Mouse (Mus musculus) embryonic fibroblast, embryonic 13.5 days (primary cell): ENCODE measurements around the gene Psmb3. TPM values are rescaled to one million over a fixed set of nuclear protein-coding genes. Genes with fewer than 3 reads are reported as not detected.
"Not testable (repeated sequence)": the region's sequence is repeated elsewhere in the genome, so short reads cannot be mapped to it uniquely, and the experiment has no call there.

Source experiments
- H3K27ac ChIP-seq: 2 replicates; pipeline ENCODE4 v1.5.1; 2012; ENCODE audit warnings: low read length, control low read depth, inconsistent platforms; ENCODE audit not compliant: insufficient read depth
- H3K4me1 ChIP-seq: 2 replicates; pipeline ENCODE4 v1.6.1; 2011; ENCODE audit warnings: low read length; ENCODE audit not compliant: control insufficient read depth, insufficient read depth
- H3K4me3 ChIP-seq: 2 replicates; pipeline ENCODE4 v1.5.1; 2011; ENCODE audit warnings: mild to moderate bottlenecking, control low read depth, low read length; ENCODE audit not compliant: insufficient read depth
- CTCF ChIP-seq: IDR thresholded peaks from 2 replicates; pipeline ENCODE4 v1.5.1; 2011; ENCODE audit warnings: mild to moderate bottlenecking, control low read depth, low read length, moderate library complexity, borderline replicate concordance; ENCODE audit not compliant: insufficient read depth
- POLR2A ChIP-seq: IDR thresholded peaks from 2 replicates; pipeline ENCODE4 v1.6.1; 2011; ENCODE audit warnings: low read depth, mild to moderate bottlenecking, control low read depth, low read length, moderate library complexity
- polyA plus RNA-seq: library from polyadenylated mRNA; stranded (reverse); fragments of >200 nt; gene quantifications from 2 replicates; pipeline ENCODE4 v1.2.4, GENCODE M21; 2011; ENCODE audit warnings: low read depth; ENCODE audit not compliant: missing spikeins, insufficient read length

Psmb3 gene
- polyA plus RNA-seq, 1 experiment = 229 TPM

DNA sequence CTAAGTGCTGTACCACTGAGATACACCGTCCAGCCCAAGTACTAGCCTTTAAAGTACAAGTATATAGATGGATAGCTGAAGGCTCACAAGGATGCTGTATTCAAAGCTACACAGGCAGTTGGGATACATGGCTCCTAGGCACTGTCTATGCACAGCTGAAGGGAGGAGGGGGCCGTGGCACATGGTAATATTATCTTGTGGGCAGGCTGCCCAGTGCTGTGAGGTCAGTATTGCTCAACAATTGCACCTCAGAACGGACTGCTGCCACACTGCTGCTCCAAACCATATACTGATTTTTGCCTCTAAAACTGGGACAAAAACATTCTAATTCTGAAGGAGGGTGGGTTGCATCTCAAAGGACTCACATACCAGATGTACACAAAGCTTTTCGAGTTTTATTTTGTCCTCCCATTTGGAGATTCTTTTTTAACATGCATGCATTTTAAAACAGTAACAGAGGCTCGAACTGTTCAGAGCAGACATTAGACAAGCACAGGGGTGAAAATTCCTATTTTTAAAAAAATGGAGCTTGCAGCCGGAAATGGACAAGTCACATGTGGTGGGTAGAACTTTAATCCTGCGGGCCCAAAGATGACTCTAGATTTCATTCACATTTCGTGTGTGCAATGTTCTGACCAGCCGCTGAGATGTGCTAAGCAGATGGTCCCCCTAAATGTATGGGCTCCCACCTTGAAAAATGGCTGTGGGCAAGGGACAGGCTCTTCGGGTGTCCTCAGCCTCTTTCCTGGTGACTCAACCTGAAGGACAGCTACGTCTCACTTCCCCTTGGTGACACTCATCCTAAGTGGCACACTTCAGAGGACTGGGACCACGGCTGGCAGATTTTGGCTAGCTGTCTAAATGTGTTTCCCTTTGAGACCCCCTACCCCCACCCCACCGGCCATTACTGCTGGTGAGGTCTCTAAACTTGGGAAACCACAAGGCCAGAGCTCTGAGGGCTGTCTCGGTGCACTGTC is 11.9 kb downstream of the Psmb3 start:
- no peaks in the 10 kb centered on the region for H3K4me1 ChIP-seq
- TF ChIP-seq POLR2A (no peak), CTCF (no peak)
- 0 out of 2 replicates have a peak overlapping the region, but pooled peaks have one; percentile 27 for H3K27ac ChIP-seq
- H3K4me3 ChIP-seq = no peak overlapping the region

DNA sequence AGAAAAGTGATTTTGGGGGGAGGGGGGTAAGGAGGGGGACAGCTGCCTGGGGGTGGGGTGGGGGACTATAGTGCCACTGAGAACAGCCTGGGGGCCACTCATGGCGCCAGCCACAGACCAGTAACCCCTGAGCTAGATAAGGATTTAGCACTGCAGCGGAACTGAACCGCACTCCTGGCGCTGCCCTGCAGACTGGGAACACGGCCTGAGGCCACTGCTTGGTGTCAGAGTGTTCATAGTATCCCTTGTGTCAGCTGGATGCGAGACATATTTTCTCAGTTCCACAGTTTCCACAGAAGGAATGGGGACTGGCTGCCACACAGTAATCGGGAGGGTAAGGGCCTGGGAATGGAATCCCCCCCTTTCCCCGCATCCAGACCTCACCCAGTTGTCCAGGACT is 12.8 kb downstream of the Psmb3 start:
- Histone ChIP-seq H3K4me3 (no peak overlapping the region), H3K4me1 (no peaks in the 10 kb centered on the region), H3K27ac (no peak overlapping the region)
- TF ChIP-seq CTCF = no peak
- no peak for TF ChIP-seq POLR2A

DNA sequence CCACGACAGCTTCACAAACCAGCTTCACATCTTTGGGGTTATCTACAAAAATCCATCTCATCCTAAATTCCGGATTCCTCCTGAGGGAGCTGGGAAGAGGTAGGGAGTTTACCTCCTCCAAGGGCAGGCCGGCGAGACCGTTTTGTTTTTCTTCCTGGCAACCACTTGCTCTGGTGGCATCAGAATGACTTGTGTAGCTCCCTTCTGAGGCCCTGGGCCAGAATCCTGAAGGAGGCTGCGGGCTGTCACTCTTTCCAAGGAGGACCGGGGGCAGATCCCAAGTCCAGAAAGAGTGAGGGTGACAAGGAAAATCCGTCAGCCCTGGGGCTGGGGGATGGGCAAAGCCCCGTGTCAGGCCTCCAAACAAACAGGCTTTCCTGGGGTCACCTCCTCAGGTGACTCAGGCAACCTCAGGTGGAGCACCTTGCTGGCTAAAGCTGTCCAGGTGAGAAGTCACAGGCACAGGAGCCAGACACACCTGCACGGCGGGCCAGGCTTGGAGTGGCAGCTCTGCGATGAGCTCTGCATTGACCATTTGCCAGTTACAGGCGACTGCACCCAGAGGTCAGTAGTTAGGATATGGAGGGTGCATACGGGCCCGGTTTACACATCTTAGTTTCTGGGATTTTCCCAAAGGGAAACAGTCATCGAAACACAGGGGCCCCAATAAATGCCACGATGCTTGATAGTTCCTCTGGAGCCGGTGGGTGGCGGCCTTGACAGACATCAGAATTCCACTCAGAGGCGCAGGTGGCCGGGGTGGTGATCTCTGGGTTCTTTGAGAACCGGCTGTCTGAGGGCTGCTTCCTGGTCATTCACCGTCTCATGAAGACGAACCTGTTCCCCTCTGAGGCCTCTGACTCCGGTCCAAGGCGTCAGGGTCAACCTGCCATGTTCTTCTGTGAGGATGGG is 14.4 kb downstream of the Psmb3 start:
- TF ChIP-seq CTCF = no peak
- TF ChIP-seq POLR2A = no peak
- H3K4me1 ChIP-seq = no peaks in the 10 kb centered on the region
- no peak overlapping the region for H3K27ac ChIP-seq

DNA sequence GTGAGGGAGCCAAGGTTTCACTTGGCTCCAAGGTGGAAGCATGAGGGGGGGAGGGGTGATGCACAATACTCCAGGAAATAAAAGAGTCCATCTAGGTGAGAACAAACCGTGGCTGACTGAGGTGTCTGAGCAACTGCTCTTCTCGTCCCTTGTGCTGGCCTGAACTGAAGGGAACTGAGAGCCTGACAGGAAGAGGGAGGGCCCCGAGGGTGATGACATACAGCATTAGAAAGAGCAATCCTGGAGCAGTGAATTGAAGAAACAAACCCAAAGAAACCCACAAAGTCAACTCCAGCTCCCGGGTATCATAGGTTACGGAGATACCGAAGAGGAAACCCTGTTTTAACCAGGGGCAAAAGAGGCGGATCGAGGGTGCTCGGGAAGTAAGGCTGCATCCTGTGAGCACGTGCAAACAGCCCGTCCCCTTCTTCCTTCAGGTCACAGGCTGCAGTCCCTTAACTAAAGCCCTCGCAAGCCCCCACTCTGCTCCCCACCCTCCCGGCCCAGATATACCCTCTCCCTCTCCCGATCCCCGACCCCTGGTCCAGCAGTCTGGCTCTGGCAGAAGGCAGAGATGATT is 15.2 kb downstream of the Psmb3 start:
- Histone ChIP-seq H3K4me3 (no peak overlapping the region), H3K4me1 (no peaks in the 10 kb centered on the region), H3K27ac (no peak overlapping the region)
- TF ChIP-seq CTCF (no peak), POLR2A (no peak)

More for the DNA sequence above, 14.4 kb downstream of the Psmb3 start:
- H3K4me3 ChIP-seq = no peak overlapping the region

DNA sequence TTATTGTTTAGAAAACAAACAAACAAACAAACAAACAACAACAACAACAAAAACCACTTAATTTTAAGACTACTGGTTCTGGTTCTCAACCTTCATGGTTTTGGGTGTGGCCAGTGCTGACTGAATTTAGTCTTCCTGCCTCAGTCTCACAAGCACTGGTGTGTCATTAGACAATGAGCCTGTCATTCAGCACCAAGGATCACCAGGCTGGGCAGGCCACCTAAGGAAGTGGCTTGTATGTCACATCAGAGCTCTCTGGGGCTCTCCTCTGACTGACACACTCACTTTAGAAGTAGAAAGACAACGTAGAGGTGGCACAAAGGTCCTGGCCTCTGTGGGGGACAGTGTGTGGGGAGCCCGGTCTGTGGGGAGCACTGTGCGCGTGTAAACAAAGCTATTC is 15.8 kb downstream of the Psmb3 start:
- H3K4me1 ChIP-seq = no peaks in the 10 kb centered on the region
- H3K27ac ChIP-seq = no peak overlapping the region
- TF ChIP-seq CTCF = no peak
- no peak for TF ChIP-seq POLR2A
- H3K4me3 ChIP-seq = no peak overlapping the region

DNA sequence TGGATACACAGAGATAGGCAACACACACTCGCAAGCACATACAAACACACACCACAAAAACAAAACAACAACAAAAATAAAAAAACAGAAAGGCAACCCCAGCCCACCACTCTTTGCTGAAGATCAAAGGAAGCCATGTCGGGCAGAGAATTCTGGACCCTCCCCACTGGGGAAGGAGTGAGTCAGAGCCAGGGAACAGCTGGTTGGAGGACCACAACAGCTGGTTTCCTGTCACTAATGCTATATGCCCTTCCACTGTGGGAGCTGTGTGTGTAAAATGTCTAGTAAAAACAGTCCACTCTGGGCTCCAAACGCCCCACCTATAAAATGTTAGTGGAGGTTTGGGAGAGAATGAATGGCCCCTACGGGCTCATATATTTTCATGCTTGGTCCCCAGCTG is 18.1 kb downstream of the Psmb3 start:
- H3K4me3 ChIP-seq = no peak overlapping the region
- no peak overlapping the region for H3K27ac ChIP-seq
- H3K4me1 ChIP-seq = no peaks in the 10 kb centered on the region
- TF ChIP-seq CTCF = no peak
- TF ChIP-seq POLR2A = no peak

DNA sequence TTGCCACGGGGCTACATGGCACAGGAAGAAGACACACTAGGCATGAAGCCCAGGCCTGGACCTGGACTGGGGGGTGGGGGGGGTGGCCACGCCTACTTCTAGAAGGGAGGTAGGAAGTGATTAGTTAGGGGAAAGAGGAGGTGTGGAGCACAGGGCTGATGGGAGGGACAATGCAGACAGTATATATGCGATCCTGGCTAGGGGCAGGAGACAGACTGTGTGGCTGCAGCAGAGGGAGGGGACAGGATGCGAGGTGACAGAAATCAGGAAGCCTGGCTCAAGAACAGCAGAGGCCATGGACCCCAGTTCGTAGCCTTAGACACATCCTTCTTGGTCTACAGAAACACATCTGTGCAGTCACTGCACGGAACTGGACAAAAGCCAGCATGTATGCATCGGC is 20.5 kb downstream of the Psmb3 start:
- H3K27ac ChIP-seq = no peak overlapping the region
- H3K4me3 ChIP-seq = no peak overlapping the region
- TF ChIP-seq POLR2A (no peak), CTCF (no peak)
- H3K4me1 ChIP-seq = no peaks in the 10 kb centered on the region; the same call in 1 of the 2 replicates

DNA sequence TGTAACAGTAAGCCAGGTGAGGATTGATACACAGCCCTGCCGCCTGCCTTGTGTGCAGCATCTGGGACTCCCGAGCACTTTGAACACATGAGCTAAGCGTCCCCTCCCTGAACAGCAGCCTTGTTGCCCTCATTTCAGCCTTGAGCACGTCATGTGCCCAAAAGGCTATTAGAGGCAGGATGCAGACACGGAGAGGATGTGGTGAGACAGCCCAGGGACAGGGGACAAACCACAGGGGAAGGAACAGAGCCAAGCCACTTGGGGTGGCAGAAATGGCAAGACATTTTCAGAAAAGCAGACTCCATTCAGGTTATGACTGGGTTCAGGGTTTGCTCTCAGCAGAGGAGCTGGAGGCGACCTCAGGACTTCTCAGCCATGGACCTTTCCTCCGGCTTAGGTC is 25.1 kb downstream of the Psmb3 start:
- TF ChIP-seq CTCF (no peak), POLR2A (no peak)
- Histone ChIP-seq H3K4me1 (no peaks in the 10 kb centered on the region; the same call in 1 of the 2 replicates), H3K27ac (no peak overlapping the region), H3K4me3 (no peak overlapping the region)

DNA sequence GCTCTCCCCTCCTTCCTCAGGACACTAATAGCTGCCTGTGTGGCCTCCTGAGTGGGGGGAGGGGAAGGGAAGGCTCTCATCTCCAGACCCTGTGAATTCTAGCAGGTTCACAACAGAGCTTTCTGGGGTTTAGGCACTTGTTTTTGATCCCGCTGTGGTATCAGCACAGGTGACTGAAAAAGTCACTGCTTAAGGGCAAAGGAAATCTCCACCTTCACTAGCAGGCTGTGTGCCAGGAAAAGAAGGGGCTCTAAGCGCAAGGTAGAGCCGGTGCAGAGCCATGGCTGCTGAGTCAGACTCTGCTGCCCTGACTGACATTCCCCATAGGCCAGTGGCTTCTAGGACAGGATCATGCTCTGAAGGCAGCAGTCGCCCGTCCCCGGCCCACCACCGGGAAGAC is 25.5 kb downstream of the Psmb3 start:
- Histone ChIP-seq H3K4me1 (peaks cover 1% of the 10 kb centered on the region; the same call in 1 of the 2 replicates), H3K4me3 (no peak overlapping the region), H3K27ac (no peak overlapping the region)
- TF ChIP-seq POLR2A = no peak
- TF ChIP-seq CTCF = no peak

DNA sequence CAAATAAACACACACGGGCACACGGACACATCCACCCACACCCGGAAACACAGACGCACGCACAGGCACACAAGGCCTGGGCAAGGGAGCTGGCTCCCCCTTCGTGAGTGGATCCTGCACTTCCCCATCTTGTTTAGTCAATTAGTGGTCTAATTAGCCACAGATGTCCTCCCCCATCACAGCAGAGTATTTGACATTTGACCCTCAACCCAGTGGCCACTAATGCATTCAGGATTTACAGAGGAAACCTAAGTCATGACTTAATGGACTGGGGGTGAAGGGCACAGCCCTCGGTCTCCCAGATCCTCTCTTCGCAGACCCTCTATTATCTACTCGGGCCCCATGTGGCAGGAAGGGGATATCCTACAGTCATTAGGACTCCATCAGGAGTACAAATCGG is 30.5 kb downstream of the Psmb3 start:
- H3K4me3 ChIP-seq = no peak overlapping the region
- H3K4me1 ChIP-seq = peaks cover 7% of the 10 kb centered on the region
- H3K27ac ChIP-seq = no peak overlapping the region
- TF ChIP-seq CTCF (no peak), POLR2A (no peak)

DNA sequence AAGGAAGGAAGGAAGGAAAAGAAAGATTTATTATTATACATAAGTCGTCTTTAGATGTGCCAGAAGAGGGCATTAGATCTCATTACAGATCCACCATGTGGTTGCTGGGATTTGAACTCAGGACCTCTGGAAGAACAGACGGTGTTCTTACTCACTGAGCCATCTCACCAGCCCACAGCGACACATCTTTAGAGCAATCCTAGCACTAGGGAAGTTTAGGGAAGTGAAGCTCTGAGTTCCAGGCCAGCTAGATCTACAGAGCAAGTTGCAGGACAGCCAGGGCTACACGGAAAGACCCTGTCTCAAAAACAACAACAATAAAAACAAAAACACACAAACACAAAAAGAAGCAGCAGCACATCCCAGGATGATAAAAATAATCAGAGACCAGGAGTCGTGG is 31.6 kb downstream of the Psmb3 start:
- H3K4me1 ChIP-seq, H3K27ac ChIP-seq, H3K4me3 ChIP-seq: not testable (repeated sequence)
